In genomic region chr7:84088971-84089370, GRCm38 (mm10) we compare ENCODE assay signal across 8 mouse cellular contexts. TPM values are rescaled to one million over a fixed set of nuclear protein-coding genes. Genes with fewer than 3 reads are reported as not detected.
DNase-seq lines count a peak whose midpoint lies in the region; ATAC-seq lines count a peak whose summit lies in the region.

No protein-coding gene starts in this region.

- no peak overlapping the region for H3K9ac ChIP-seq in midbrain, embryonic 11.5 days (ENCODE audit: low read length)
- no peak overlapping the region for H3K9ac ChIP-seq in midbrain, embryonic 13.5 days (replicated peaks)
- no peak overlapping the region for H3K9ac ChIP-seq in liver, embryonic 11.5 days (ENCODE audit: low read depth, low read length)

- no peak overlapping the region for H3K4me3 ChIP-seq in midbrain, embryonic 11.5 days (ENCODE audit: low read depth, low read length)
- H3K4me3 ChIP-seq in midbrain, embryonic 13.5 days (replicated peaks) = no peak overlapping the region
- no peak overlapping the region for H3K4me3 ChIP-seq in liver, embryonic 11.5 days (ENCODE audit: low read depth, low read length)

- H3K27me3 ChIP-seq in midbrain, embryonic 11.5 days (ENCODE audit: control insufficient read depth, insufficient read depth, low read length) = peaks cover 16% of the 10 kb centered on the region
- peaks cover 34% of the 10 kb centered on the region for H3K27me3 ChIP-seq in midbrain, embryonic 13.5 days
- H3K27me3 ChIP-seq in liver, embryonic 11.5 days (replicated peaks; ENCODE audit: control insufficient read depth, insufficient read depth, low read length) = peaks cover 34% of the 10 kb centered on the region

- 26% methylated on average over 4 of the region's 4 CpGs for WGBS in midbrain, embryonic 11.5 days
- 19% methylated on average over 4 of the region's 4 CpGs for WGBS in midbrain, embryonic 13.5 days
- 11% methylated on average over 4 of the region's 4 CpGs for WGBS in liver, embryonic 11.5 days

- H3K9me3 ChIP-seq in midbrain, embryonic 11.5 days (ENCODE audit: control insufficient read depth, low read length) = no peaks in the 10 kb centered on the region
- H3K9me3 ChIP-seq in midbrain, embryonic 13.5 days = no peaks in the 10 kb centered on the region
- no peaks in the 10 kb centered on the region for H3K9me3 ChIP-seq in liver, embryonic 11.5 days (ENCODE audit: control insufficient read depth, low read length)

- DNase-seq in midbrain, embryonic 11.5 days (ENCODE audit: low spot score, missing footprints) = peak; percentile 94
- DNase-seq in adrenal gland, adult 8-10 months = peak; percentile 38
- DNase-seq in embryo, embryonic 9.5 days (ENCODE audit: extremely low spot score) = peak; percentile 54
- peak; percentile 80 for DNase-seq in induced T-regulatory cell, adult 2 months (ENCODE audit: low read depth)
- DNase-seq in liver, embryonic 11.5 days (ENCODE audit: low spot score) = peak; percentile 47
- DNase-seq in right cerebral cortex, postnatal 10 days (ENCODE audit: low spot score in 2 of 2) = peak; percentile 69 to 82
- DNase-seq in urinary bladder, postnatal 36 days (ENCODE audit: low spot score in 2 of 2) = peak; percentile 70 to 78

- peaks cover 8% of the 10 kb centered on the region for H3K4me1 ChIP-seq in midbrain, embryonic 11.5 days (ENCODE audit: control insufficient read depth, insufficient read depth, low read length)
- peaks cover 17% of the 10 kb centered on the region for H3K4me1 ChIP-seq in midbrain, embryonic 13.5 days (replicated peaks)
- no peaks in the 10 kb centered on the region for H3K4me1 ChIP-seq in liver, embryonic 11.5 days (replicated peaks; ENCODE audit: control insufficient read depth, insufficient read depth, low read length)

- no peak overlapping the region for H3K27ac ChIP-seq in midbrain, embryonic 11.5 days (ENCODE audit: low read depth, low read length)
- no peak overlapping the region for H3K27ac ChIP-seq in midbrain, embryonic 13.5 days
- H3K27ac ChIP-seq in liver, embryonic 11.5 days (ENCODE audit: low read depth, low read length) = no peak overlapping the region

- no peak for ATAC-seq in midbrain, embryonic 11.5 days (ENCODE audit: low FRiP score)
- ATAC-seq in midbrain, embryonic 13.5 days = no peak
- ATAC-seq in liver, embryonic 11.5 days (replicated peaks; ENCODE audit: low FRiP score) = no peak

- H3K4me2 ChIP-seq in midbrain, embryonic 11.5 days = no peak overlapping the region
- no peak overlapping the region for H3K4me2 ChIP-seq in midbrain, embryonic 13.5 days (replicated peaks)
- no peak overlapping the region for H3K4me2 ChIP-seq in liver, embryonic 11.5 days

- H3K36me3 ChIP-seq in midbrain, embryonic 11.5 days (ENCODE audit: control insufficient read depth, insufficient read depth, low read length) = no peaks in the 10 kb centered on the region
- H3K36me3 ChIP-seq in midbrain, embryonic 13.5 days = no peaks in the 10 kb centered on the region
- H3K36me3 ChIP-seq in liver, embryonic 11.5 days (ENCODE audit: control insufficient read depth, insufficient read depth, low read length) = no peaks in the 10 kb centered on the region

RNA-seq across cellular contexts. Expression of gene Cemip, which starts 2.7 kb away (rescaled TPM):
- 0.62 and 0.63 TPM in 2 replicates for polyA plus RNA-seq in midbrain, embryonic 11.5 days (2014; fragmentation: Nextera tagmentation; extraction: Ambion mirVana)
- 0.16 and 0.28 TPM in 2 replicates for polyA plus RNA-seq in midbrain, embryonic 13.5 days (2015; fragmentation: Nextera tagmentation; extraction: Ambion mirVana)
- total RNA-seq in adrenal gland, adult 8-10 months (2022) = 1 to 10 TPM in 2 of 4 experiments, under 1 TPM in 2; 0.77 to 1.4 (median 1.0) TPM
- 0.14 and 0.15 TPM in 2 replicates for polyA plus RNA-seq in liver, embryonic 11.5 days (2014; fragmentation: Nextera tagmentation; extraction: Ambion mirVana)

Comparison
In these comparisons a context has a peak if more than half of its experiments do, and no peak if none do; other contexts are left out.
1. DNase-seq: peak in every context shown above with its lines; median percentile 94 in midbrain, embryonic 11.5 days; 80 in induced T-regulatory cell, adult 2 months; 76 in right cerebral cortex, postnatal 10 days; 74 in urinary bladder, postnatal 36 days; 54 in embryo, embryonic 9.5 days; 47 in liver, embryonic 11.5 days; 38 in adrenal gland, adult 8-10 months.